Mouse (Mus musculus) stomach, embryonic 15.5 days (tissue): Measurements from ENCODE around the gene Osgepl1. TPM values are rescaled to one million over a fixed set of nuclear protein-coding genes. Genes with fewer than 3 reads are reported as not detected.
A peak's percentile ranks its signal among the peaks of the same experiment; 100 is the strongest.
"Not testable (repeated sequence)": the region's sequence is repeated elsewhere in the genome, so short reads cannot be mapped to it uniquely, and the experiment has no call there.

Experiments
- ATAC-seq: fragments of 200-750 bp; cut with Nextera tagmentation; 2 replicates; pipeline ENCODE4 v1.8.0; 2017; ENCODE audit warnings: low read depth, moderate number of reproducible peaks, moderate TSS enrichment; ENCODE audit not compliant: insufficient read depth, low FRiP score
- H3K27ac ChIP-seq: fragments of 300-500 bp; sonication (generic); 2 replicates; pipeline ENCODE4 v1.5.1; 2015; ENCODE audit warnings: mild to moderate bottlenecking, inconsistent platforms
- H3K27me3 ChIP-seq: fragments of 300-500 bp; sonication (generic); replicated peaks from 2 replicates; pipeline ENCODE4 v1.6.1; 2015; ENCODE audit warnings: inconsistent platforms
- H3K36me3 ChIP-seq: fragments of 300-500 bp; sonication (generic); 2 replicates; pipeline ENCODE4 v1.6.1; 2015; ENCODE audit warnings: inconsistent platforms
- H3K4me1 ChIP-seq: fragments of 300-500 bp; sonication (generic); 2 replicates; pipeline ENCODE4 v1.6.1; 2015; ENCODE audit warnings: inconsistent platforms
- H3K4me2 ChIP-seq: fragments of 300-500 bp; sonication (generic); 2 replicates; pipeline ENCODE4 v1.6.1; 2015; ENCODE audit warnings: mild to moderate bottlenecking, inconsistent platforms
- H3K4me3 ChIP-seq: fragments of 300-500 bp; sonication (generic); replicated peaks from 2 replicates; pipeline ENCODE4 v1.5.1; 2015; ENCODE audit warnings: inconsistent platforms
- H3K9ac ChIP-seq: fragments of 300-500 bp; sonication (generic); 2 replicates; pipeline ENCODE4 v1.6.1; 2015; ENCODE audit warnings: inconsistent platforms
- H3K9me3 ChIP-seq: fragments of 300-500 bp; sonication (generic); 2 replicates; pipeline ENCODE4 v1.6.1; 2016; ENCODE audit warnings: inconsistent platforms
- WGBS: fragments of 180-500 bp; shearing (Covaris S2); methylation state at CpG from one replicate; pipeline ENCODE4 v1.1.7; 2015; 5-methylcytosine and 5-hydroxymethylcytosine counted together
- polyA plus RNA-seq: library from polyadenylated mRNA; unstranded; fragments of >200 nt; fragmentation: Nextera tagmentation; extraction: Ambion mirVana; gene quantifications from 2 replicates; pipeline ENCODE4 v1.2.1, GENCODE M21; 2015

Osgepl1 gene
- polyA plus RNA-seq, result 22.0 and 24.1 TPM in 2 replicates

DNA sequence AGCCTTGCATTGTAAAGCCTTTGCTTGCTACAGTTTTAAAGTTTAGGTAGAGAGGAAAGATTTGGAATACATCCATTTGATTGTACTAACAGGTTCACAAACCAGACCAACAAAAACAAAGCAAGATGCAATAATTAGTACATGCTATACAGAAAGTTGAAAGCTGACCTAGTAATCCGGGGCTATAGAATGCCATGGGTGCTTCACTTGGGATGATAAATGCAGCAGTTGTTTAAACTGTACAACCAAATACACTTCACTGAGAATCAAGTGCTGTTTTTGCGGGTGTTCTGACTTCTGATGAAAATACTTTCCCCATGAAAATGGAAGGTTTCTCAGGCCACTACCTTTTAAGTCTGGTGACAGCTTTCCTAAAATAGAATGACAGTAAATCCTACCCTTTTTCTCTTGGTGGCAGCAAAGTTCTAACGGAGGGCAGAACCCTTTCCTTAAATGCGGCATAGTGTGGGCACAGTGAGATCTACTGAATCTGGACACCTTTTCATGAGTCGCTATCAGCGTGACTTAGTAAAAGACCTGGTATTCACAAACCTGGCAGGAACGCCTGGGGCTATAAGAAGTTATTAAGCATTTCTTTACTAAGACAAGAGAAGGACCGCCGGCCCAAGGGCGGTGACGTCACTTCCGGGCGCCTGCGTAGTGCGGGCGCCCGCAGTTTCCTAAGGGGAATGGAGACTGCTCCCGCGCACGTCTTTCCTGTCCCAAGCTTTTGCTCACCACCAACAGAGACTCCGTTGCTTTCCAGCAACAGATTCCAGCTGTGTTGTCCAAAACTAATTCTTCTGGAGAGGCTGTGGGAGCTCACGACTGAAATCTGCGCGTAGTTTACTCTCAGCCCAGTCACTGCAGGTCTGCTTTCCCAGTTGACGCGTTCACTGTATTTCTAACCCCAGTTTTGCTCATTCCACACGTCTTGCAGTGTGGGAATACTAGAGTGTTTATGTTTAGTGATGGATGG, at the start of gene Osgepl1:
Osgepl1 (plus strand) TSS at position 636 of the 979 bp plus-strand sequence.
- Histone ChIP-seq H3K27ac (peak within 1 kb of the TSS; percentile 90), H3K9ac (peak within 1 kb of the TSS; percentile 52), H3K4me2 (peak within 1 kb of the TSS; percentile 60), H3K9me3 (no peaks in the 10 kb centered on the region), H3K36me3 (no peaks in the 10 kb centered on the region; the same call in 1 of the 2 replicates), H3K27me3 (no peaks in the 10 kb centered on the region), H3K4me1 (no peaks in the 10 kb centered on the region; the same call in 1 of the 2 replicates), H3K4me3 (peak within 1 kb of the TSS; percentile 62)
- peak; percentile 96 for ATAC-seq
- 2% methylated on average over 27 of the region's 27 CpGs for whole genome bisulfite sequencing

DNA sequence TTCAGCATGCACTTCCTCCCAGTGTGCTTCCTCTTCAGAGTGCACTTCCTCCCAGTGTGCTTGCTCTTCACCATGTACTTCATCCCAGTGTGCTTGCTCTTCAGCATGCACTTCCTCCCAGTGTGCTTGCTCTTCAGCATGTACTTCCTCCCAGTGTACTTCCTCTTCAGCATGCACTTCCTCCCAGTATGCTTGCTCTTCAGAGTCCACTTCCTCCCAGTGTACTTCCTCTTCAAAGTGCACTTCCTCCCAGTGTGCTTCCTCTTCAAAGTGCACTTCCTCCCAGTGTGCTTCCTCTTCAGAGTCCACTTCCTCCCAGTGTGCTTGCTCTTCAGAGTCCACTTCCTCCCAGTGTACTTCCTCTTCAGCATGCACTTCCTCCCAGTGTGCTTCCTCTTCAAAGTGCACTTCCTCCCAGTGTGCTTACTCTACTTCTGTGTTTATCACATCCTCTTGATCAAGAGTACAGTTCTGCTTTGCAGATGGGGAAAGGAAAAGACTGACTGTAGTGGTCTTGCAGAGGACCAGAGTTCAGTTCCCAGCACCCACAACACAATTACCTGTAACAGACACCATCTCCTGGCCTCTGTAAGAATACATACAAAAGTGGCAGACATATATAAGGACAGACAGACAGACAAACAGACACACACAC, 48.3 kb upstream of the Osgepl1 start:
- not testable (repeated sequence) for H3K4me3 ChIP-seq, H3K27ac ChIP-seq, H3K9me3 ChIP-seq, H3K4me1 ChIP-seq, H3K9ac ChIP-seq, H3K4me2 ChIP-seq, H3K36me3 ChIP-seq, H3K27me3 ChIP-seq, ATAC-seq

GRCm38 (mm10) chr1:53269901-53270300, 43.5 kb upstream of the Osgepl1 start:
- Histone ChIP-seq H3K9ac (no peak overlapping the region), H3K4me1 (no peaks in the 10 kb centered on the region), H3K9me3 (no peaks in the 10 kb centered on the region), H3K36me3 (0 out of 2 replicates have a peak, but pooled peaks cover 3% of the 10 kb centered on the region), H3K4me2 (no peak overlapping the region), H3K27me3 (no peaks in the 10 kb centered on the region), H3K27ac (no peak overlapping the region), H3K4me3 (no peak overlapping the region)
- WGBS, result 80% methylated on average over 3 of the region's 3 CpGs
- no peak for ATAC-seq

DNA sequence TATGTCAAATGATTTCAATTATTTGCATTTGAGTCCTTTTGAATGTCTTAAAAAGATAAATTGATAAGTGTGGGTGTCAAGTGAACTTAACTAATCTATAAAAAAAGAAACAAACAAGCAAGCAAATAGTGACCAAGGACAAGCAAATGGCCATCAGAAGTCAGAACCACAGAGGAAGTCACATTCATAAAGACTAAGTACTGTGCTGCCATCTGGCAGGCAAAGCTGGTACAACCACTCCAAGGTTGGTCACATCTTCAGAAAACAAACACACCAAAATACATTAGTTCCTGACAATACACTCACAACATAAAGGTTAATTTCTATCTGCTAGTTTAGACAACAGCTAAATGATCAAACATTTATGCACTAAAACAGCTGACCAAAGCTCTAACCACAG, 40.8 kb upstream of the Osgepl1 start:
- H3K36me3 ChIP-seq, result no peaks in the 10 kb centered on the region
- H3K4me3 ChIP-seq, result no peak overlapping the region
- ATAC-seq, result no peak
- no peaks in the 10 kb centered on the region for H3K27me3 ChIP-seq
- no peaks in the 10 kb centered on the region for H3K4me1 ChIP-seq
- no peaks in the 10 kb centered on the region for H3K9me3 ChIP-seq
- H3K9ac ChIP-seq, result no peak overlapping the region
- H3K27ac ChIP-seq, result no peak overlapping the region
- H3K4me2 ChIP-seq, result no peak overlapping the region

DNA sequence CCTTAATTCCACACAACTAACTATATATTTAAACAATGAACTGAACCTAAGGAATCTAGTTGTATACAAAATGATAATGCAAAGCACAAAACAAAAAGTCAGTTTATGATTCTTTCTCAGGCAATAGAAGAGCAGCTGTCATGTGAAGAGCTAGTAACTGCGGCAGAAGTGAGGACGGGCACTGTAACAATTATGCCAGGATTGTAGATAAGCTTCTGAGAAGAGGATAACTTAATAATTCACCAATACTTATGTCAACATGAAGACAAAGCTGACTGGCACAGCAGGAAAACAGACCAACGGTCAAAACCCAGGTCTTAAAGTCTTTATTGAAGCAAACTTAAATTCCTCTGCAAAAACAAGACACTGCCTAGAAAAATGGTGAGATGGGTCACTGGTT, 22.2 kb upstream of the Osgepl1 start:
- Histone ChIP-seq H3K27ac (no peak overlapping the region), H3K9me3 (no peaks in the 10 kb centered on the region), H3K4me1 (no peaks in the 10 kb centered on the region), H3K36me3 (no peaks in the 10 kb centered on the region), H3K4me2 (no peak overlapping the region), H3K9ac (no peak overlapping the region), H3K4me3 (no peak overlapping the region), H3K27me3 (no peaks in the 10 kb centered on the region)
- 75% methylated on average over 3 of the region's 3 CpGs for WGBS
- ATAC-seq, result no peak

DNA sequence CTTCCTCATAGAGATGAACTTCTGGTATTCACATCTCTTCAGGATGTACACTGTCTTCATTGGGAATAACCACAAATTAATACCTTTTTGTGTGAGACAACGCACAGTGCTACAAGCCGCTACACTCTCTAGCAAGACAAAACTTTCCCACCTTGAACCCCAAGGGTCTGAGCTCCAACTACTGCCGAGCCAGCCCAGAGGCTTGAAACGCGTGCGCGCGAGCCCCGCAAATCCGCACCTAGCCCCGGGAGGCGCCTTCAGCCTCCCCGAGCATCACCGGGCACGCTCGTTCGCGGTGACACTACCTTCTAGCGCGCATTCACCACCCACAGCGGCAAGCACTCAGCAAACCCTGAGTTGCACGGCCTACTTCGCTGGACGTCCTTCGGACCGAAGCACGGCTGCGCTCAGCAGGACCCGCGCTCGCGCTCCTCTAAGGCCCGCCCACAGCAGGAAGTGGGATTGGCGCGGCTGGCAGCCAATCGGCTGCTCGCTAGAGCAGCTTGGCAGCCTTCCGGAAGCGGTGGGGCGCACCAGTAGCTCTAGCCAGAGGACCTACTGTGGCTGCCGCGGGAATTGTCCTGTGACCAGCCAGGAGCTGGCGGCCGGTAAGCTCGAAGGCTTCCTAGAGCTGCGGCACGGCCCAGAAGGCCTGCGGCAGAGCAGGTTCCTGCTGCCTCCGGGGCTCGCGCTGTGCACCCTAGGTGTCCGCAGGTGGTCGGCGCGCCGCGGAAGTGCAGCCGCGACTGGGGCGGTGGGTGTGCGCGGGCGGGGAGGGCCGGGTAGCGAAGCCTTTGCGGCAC, 16.6 kb upstream of the Osgepl1 start, which contains the start of the genes Pms1, Ormdl1 and Gm28778:
Pms1 (minus strand) TSS at position 438 of the 803 bp plus-strand sequence.
Ormdl1 (plus strand) TSS at position 515 of the 803 bp plus-strand sequence.
Gm28778 (plus strand) TSS at position 531 of the 803 bp plus-strand sequence.
- no peaks in the 10 kb centered on the region for H3K9me3 ChIP-seq
- H3K9ac ChIP-seq, result peak within 1 kb of the TSS; percentile 78
- H3K27me3 ChIP-seq, result no peaks in the 10 kb centered on the region
- no peaks in the 10 kb centered on the region for H3K4me1 ChIP-seq
- under 1% methylated on average over 66 of the region's 66 CpGs for WGBS
- H3K4me3 ChIP-seq, result peak within 1 kb of the TSS; percentile 90
- peak; percentile 98 for ATAC-seq
- peak within 1 kb of the TSS; percentile 61 for H3K4me2 ChIP-seq
- H3K27ac ChIP-seq, result peak within 1 kb of the TSS; percentile 88
- H3K36me3 ChIP-seq, result no peaks in the 10 kb centered on the region

DNA sequence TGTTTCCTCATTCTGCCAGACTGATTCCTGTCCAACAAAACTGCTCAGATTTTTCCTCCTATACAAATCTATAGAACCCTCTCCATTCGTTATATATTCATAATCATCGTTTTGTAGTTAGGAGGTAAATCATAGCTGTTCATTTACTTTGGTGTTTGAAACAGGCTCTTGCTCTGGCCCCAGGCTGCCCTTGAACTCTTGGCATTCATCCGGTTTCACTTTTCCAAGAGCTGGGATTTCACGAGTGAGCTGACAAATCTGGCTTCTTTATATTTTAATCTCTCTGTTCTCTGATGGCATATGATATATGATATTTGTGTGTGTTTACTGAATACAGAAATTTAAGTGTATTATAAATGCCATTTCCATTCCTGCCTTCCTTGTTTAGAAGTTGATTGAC, 12.9 kb upstream of the Osgepl1 start:
- H3K27ac ChIP-seq, result no peak overlapping the region
- H3K36me3 ChIP-seq, result no peaks in the 10 kb centered on the region
- no peak overlapping the region for H3K4me2 ChIP-seq
- no peaks in the 10 kb centered on the region for H3K9me3 ChIP-seq
- WGBS, result 82% methylated on average over 4 of the region's 4 CpGs
- no peaks in the 10 kb centered on the region for H3K4me1 ChIP-seq
- H3K27me3 ChIP-seq, result no peaks in the 10 kb centered on the region
- ATAC-seq, result no peak
- no peak overlapping the region for H3K9ac ChIP-seq
- no peak overlapping the region for H3K4me3 ChIP-seq

DNA sequence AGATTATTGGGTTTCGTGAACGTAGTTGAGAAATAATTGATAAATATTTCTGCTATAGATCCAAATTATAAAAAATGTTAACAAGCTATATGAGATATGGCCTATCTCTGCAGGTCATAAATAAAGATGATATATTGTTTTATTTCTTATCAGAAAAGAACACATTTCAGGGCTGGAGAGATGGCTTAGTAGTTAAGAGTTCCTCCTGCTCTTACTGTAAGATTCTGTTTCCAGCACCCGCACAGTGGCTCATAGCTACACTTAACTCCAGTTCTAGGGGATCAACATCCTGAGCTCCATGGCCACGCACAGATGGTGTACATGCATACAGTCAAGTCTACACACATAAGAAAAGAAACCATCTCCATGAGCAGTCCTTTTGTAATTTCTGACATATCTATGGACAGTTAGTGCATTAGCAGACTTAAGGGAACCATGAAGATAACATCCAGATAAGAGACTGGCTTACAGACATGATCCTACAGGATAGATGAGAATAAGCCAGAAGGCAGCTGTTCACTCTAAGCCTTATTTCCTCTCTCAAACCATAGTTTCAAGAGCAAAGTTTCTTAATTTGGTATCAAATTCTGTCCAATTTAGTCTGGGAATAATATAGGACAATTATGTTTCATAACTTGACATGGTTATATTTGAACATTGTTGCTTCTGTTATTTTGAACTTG, 8.4 kb downstream of the Osgepl1 start:
- H3K9ac ChIP-seq, result no peak overlapping the region
- H3K9me3 ChIP-seq, result no peaks in the 10 kb centered on the region
- no peak for ATAC-seq
- 93% methylated on average over 4 of the region's 4 CpGs for WGBS
- H3K4me3 ChIP-seq, result no peak overlapping the region
- H3K36me3 ChIP-seq, result no peaks in the 10 kb centered on the region; the same call in 1 of the 2 replicates
- no peaks in the 10 kb centered on the region for H3K4me1 ChIP-seq
- H3K4me2 ChIP-seq, result no peak overlapping the region
- H3K27ac ChIP-seq, result no peak overlapping the region
- no peaks in the 10 kb centered on the region for H3K27me3 ChIP-seq

GRCm38 (mm10) chr1:53323254-53323653, 9.8 kb downstream of the Osgepl1 start:
- H3K4me1 ChIP-seq, result no peaks in the 10 kb centered on the region
- no peak overlapping the region for H3K27ac ChIP-seq
- WGBS, result 92% methylated on average over 5 of the region's 5 CpGs
- H3K9ac ChIP-seq, result no peak overlapping the region
- no peaks in the 10 kb centered on the region for H3K36me3 ChIP-seq
- no peaks in the 10 kb centered on the region for H3K9me3 ChIP-seq
- ATAC-seq, result no peak
- H3K4me3 ChIP-seq, result no peak overlapping the region
- H3K27me3 ChIP-seq, result no peaks in the 10 kb centered on the region
- no peak overlapping the region for H3K4me2 ChIP-seq

DNA sequence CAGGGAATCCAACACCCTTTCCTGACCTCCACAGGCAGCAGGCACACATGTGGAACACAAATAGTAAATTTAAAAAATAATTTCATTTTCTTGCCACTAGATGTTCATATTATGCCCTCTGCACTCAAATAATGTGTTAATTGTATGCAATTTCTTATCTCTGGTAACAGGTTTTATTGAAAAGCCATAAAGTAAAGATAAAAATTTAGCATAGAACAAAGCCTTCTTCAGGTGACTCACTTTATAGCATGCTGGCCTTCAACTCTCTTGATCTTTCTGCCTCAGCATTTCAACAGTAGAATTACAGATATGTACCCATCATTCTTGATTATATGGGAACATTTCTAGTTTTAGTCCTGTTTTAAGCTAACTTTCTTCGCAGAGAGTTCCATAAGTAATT, 10.9 kb downstream of the Osgepl1 start:
- Histone ChIP-seq H3K4me2 (no peak overlapping the region), H3K27ac (no peak overlapping the region), H3K9me3 (no peaks in the 10 kb centered on the region), H3K27me3 (no peaks in the 10 kb centered on the region), H3K9ac (no peak overlapping the region), H3K4me1 (no peaks in the 10 kb centered on the region), H3K4me3 (no peak overlapping the region), H3K36me3 (no peaks in the 10 kb centered on the region)
- ATAC-seq, result no peak
- 88% methylated on average over 1 of the region's 1 CpGs for WGBS

DNA sequence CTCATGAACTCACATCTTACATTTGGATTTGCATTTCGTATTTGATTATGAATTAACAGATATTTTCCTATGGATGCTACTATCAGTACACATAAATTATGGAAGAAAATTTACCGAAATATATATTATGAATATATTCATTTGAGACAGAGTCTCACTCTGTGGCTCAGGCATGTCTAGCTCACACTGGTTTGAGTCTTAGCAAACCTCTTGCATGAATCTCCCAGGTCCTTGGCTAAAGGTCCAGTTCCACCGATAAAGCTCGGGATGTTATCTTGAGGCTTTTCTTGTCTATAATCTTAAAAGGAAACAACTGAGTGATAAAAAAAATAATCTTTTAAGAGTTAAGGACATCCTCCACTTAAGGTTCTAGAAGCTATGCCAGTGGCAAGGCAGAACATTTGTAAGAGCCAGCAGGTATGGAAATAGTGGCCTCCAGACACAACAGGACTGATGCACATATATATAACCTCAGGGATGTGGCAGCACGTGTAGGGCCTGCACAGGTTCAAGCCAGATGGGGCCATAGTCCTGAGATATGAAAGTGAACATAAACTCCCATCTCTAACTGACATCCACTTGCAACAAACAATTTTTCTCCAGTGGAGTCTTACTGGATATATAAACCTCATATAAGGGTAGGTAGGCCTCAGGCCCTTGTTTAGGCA, 11.5 kb downstream of the Osgepl1 start:
- ATAC-seq, result no peak
- 91% methylated on average over 5 of the region's 5 CpGs for WGBS

More for the DNA sequence above, 11.5 kb downstream of the Osgepl1 start:
- H3K27ac ChIP-seq, result no peak overlapping the region
- H3K4me1 ChIP-seq, result no peaks in the 10 kb centered on the region
- H3K4me2 ChIP-seq, result no peak overlapping the region
- H3K9me3 ChIP-seq, result no peaks in the 10 kb centered on the region
- H3K27me3 ChIP-seq, result no peaks in the 10 kb centered on the region
- H3K9ac ChIP-seq, result no peak overlapping the region
- H3K36me3 ChIP-seq, result no peaks in the 10 kb centered on the region
- H3K4me3 ChIP-seq, result no peak overlapping the region
